Mouse (Mus musculus) lung, postnatal 10 days (tissue): ENCODE data around the gene Olfr1532-ps1.
"Not testable (repeated sequence)": the region's sequence is repeated elsewhere in the genome, so short reads cannot be mapped to it uniquely, and the experiment has no call there.

Experiments
- DNase-seq: peaks from one replicate; pipeline ENCODE4 v3.0.0; 2021

Olfr1532-ps1 gene

GRCm38 (mm10) chr7:106907676-106908075 is at the start of gene Olfr1532-ps1:
Gene Olfr1532-ps1, plus strand, starts transcription at chr7:106908001.
- no peak for DNase-seq

GRCm38 (mm10) chr7:106862885-106863284 is 44.9 kb upstream of the Olfr1532-ps1 start, which contains the start of gene Olfr704:
Gene Olfr704, plus strand, starts transcription at chr7:106863185.
- DNase-seq, result no peak

GRCm38 (mm10) chr7:106876791-106877190 is 31.0 kb upstream of the Olfr1532-ps1 start, which contains the start of gene Olfr705:
Gene Olfr705, minus strand, starts transcription at chr7:106876891.
- DNase-seq, result no peak

GRCm38 (mm10) chr7:106888062-106888461 is 19.7 kb upstream of the Olfr1532-ps1 start, which contains the start of gene Olfr706:
Gene Olfr706, minus strand, starts transcription at chr7:106888162.
- no peak for DNase-seq

- DNase-seq, result not testable (repeated sequence)
Observed at GRCm38 (mm10) chr7:106901141-106901540, 6.7 kb upstream of the Olfr1532-ps1 start, which contains the start of gene Olfr707. Gene Olfr707, minus strand, starts transcription at chr7:106901241.

GRCm38 (mm10) chr7:106920961-106921360 is 13.2 kb downstream of the Olfr1532-ps1 start:
- not testable (repeated sequence) for DNase-seq

- DNase-seq, result no peak
Observed at GRCm38 (mm10) chr7:106932119-106932518, 24.3 kb downstream of the Olfr1532-ps1 start, which contains the start of gene Olfr709-ps1. Gene Olfr709-ps1, minus strand, starts transcription at chr7:106932219.

GRCm38 (mm10) chr7:106948212-106948611 is 40.4 kb downstream of the Olfr1532-ps1 start, which contains the start of gene Olfr710:
Gene Olfr710, minus strand, starts transcription at chr7:106948312.
- DNase-seq, result no peak

GRCm38 (mm10) chr7:106963837-106964236 is 56.0 kb downstream of the Olfr1532-ps1 start, which contains the start of gene Olfr6:
Gene Olfr6, minus strand, starts transcription at chr7:106963937.
- no peak for DNase-seq
